Mouse (Mus musculus) testis, adult 2 months (tissue): ENCODE results near the gene Ptprf.

Experiments used
- CTCF ChIP-seq: fragments of 200-500 bp; IDR thresholded peaks from 2 replicates; pipeline ENCODE4 v1.5.1; 2012; ENCODE audit warnings: low read depth, mild to moderate bottlenecking, inconsistent platforms, low read length, moderate library complexity; ENCODE audit not compliant: control insufficient read depth, insufficient read depth, insufficient replicate concordance
- POLR2A ChIP-seq: fragments of 200-500 bp; IDR thresholded peaks from 2 replicates; pipeline ENCODE4 v1.6.1; 2012; ENCODE audit warnings: low read depth, mild to moderate bottlenecking, inconsistent platforms, low read length, moderate library complexity; ENCODE audit not compliant: control insufficient read depth

DNA sequence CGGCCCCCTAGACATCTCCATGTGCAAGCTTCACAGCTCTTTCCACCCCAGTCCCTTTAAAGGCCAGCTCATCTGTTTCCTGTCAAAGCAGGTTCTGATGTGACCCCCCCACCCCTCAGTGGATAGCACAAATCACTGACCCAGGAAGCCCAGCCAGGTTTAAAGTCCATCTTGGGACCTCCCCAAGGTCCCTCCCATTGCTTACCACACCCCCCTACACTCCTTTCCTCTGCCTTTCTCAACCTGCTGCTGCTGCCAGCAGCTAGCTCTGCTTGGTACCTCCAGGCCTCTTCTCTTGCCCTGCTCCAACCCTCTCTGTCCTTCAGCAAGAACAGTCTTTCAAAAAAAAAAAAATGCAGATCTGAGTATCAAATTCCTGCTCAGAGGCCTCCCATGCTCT lies 76.3 kb downstream of the Ptprf start:
- TF ChIP-seq CTCF (no peak), POLR2A (no peak)
